Mouse (Mus musculus): ENCODE results near the gene Bag5. TPM values are rescaled to one million over a fixed set of nuclear protein-coding genes. Genes with fewer than 3 reads are reported as not detected.

The Bag5 gene
- polyA plus RNA-seq, 1 experiment from 2014 or later: 71.5 TPM

DNA sequence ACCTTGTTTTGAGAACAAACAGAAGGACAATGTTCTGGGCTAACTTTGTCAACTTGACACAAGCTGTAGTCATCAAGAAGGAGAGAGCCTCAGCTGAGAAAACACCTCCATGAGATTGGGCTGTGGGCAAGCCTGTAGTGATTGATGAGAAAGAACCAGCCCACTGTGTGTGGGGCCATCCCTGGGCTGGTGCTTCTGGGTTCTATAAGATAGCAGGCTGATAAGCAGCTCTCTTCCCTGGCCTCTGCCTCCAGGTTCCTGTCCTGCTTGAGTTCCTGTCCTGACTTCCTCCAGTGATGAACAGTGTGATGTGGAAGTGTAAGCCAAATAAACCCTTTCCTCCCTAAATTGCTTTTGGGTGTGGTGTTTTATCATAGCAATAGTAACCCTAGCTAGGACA is 41.7 kb upstream of the Bag5 start:
- Histone ChIP-seq H3K9ac (replicated peaks; ENCODE audit: low read depth, low read length) (no peak overlapping the region), H3K4me2 (ENCODE audit: low read length) (no peak overlapping the region), H3K4me1 (replicated peaks; ENCODE audit: control insufficient read depth, insufficient read depth, low read length) (peaks cover 8% of the 10 kb centered on the region), H3K27ac (ENCODE audit: low read length) (no peak overlapping the region), H3K27me3 (replicated peaks; ENCODE audit: control insufficient read depth, insufficient read depth, low read length) (no peaks in the 10 kb centered on the region), H3K9me3 (ENCODE audit: control insufficient read depth, low read length) (no peaks in the 10 kb centered on the region), H3K4me3 (replicated peaks; ENCODE audit: low read length) (no peak overlapping the region), H3K36me3 (ENCODE audit: control insufficient read depth, insufficient read depth) (no peaks in the 10 kb centered on the region)
- no peak for ATAC-seq

DNA sequence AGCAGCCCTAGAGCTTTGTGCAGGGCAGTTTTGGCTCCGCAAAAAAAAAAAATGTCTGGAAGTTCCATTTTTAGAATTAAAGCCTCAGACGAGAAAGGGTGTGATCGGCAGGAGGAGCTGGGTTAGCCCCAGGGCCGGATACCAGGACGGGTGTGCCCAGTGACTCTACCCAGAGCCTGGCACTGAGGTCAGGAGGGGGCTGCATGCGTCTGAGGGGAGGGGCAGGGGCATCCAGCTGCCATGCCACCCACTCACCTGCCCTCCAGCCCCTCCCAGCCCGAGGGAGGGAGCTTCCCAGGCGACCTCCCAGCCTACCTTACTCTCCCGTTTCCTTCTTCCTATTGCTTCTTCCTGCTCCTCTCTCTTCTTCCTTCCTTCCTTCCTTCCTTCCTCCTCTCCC is 40.3 kb upstream of the Bag5 start:
- H3K9ac ChIP-seq (replicated peaks; ENCODE audit: low read depth, low read length): no peak overlapping the region

DNA sequence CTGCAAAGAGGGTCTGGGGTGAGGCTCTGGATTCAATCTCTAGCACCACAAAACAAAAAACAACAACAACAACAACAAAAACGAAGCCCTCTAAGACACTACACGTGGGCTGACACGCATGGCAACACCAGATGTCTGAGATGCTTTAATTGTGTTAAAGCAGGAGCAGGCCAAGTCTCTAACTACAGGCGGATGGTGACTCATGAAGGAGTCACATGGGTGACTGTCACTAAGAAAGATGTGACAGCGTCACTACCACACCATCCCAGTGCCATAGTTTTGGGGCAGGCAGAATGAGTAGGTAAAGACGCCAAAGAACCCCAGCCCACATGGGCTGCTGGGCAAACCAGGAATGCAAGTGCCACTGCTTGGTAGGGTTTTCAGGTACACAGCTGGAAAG is 39.4 kb upstream of the Bag5 start:
- no peaks in the 10 kb centered on the region for H3K27me3 ChIP-seq (replicated peaks; ENCODE audit: control insufficient read depth, insufficient read depth, low read length)
- H3K4me2 ChIP-seq (ENCODE audit: low read length): no peak overlapping the region
- WGBS: 92% methylated on average over 6 of the region's 6 CpGs
- no peaks in the 10 kb centered on the region for H3K4me1 ChIP-seq (replicated peaks; ENCODE audit: control insufficient read depth, insufficient read depth, low read length)
- H3K27ac ChIP-seq (ENCODE audit: low read length): no peak overlapping the region
- no peak overlapping the region for H3K9ac ChIP-seq (replicated peaks; ENCODE audit: low read depth, low read length)
- H3K9me3 ChIP-seq (ENCODE audit: control insufficient read depth, low read length): no peaks in the 10 kb centered on the region
- no peak for ATAC-seq
- no peak overlapping the region for H3K4me3 ChIP-seq (replicated peaks; ENCODE audit: low read length)
- no peaks in the 10 kb centered on the region for H3K36me3 ChIP-seq (ENCODE audit: control insufficient read depth, insufficient read depth)

More for the DNA sequence above, 40.3 kb upstream of the Bag5 start:
- no peaks in the 10 kb centered on the region for H3K27me3 ChIP-seq (replicated peaks; ENCODE audit: control insufficient read depth, insufficient read depth, low read length)
- no peaks in the 10 kb centered on the region for H3K36me3 ChIP-seq (ENCODE audit: control insufficient read depth, insufficient read depth)
- 70% methylated on average over 9 of the region's 9 CpGs for WGBS
- H3K27ac ChIP-seq (ENCODE audit: low read length): no peak overlapping the region
- H3K4me2 ChIP-seq (ENCODE audit: low read length): no peak overlapping the region
- H3K9me3 ChIP-seq (ENCODE audit: control insufficient read depth, low read length): no peaks in the 10 kb centered on the region
- peaks cover 6% of the 10 kb centered on the region for H3K4me1 ChIP-seq (replicated peaks; ENCODE audit: control insufficient read depth, insufficient read depth, low read length)
- ATAC-seq: no peak
- no peak overlapping the region for H3K4me3 ChIP-seq (replicated peaks; ENCODE audit: low read length)

DNA sequence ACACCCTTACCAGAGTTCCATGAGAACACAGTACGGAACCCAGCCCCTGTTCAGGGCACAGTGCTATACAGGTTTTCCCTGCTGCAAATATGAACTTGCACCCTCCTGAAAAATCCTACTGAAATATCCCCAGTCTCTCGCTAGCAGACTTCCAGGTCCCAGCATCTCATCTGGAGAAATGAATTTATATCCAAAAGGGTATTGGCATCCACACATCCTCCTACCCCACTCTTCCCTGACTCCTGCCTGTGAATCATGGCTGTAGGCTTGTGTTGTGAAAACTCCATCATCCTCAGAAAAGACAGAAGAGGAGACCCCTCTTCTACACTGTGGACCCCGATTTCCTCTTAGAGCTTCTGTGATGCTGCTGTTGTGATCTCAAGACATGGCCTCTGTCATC is 37.7 kb upstream of the Bag5 start:
- no peak for ATAC-seq
- WGBS: 96% methylated on average over 3 of the region's 3 CpGs
- H3K27me3 ChIP-seq (replicated peaks; ENCODE audit: control insufficient read depth, insufficient read depth, low read length): no peaks in the 10 kb centered on the region

DNA sequence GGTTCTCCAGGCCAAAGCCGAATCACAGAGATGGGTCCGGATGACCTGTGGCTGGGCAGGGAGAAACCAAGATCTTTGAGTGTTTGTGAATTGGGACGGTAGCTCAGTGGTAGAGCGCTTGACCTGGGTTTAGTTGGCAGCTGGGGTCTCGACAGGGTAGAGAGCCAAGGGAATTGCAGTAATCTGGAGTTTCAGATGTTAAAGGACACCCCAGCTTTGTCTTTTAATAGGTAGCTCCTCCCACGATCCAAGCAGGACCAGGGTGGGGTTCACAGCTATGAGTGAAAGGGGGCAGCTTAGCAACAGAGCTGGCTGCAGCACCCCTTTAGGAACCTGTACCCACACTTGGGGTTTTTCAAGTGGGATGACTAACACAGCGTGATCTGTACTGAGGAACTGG is 34.4 kb upstream of the Bag5 start:
- Histone ChIP-seq H3K4me1 (replicated peaks; ENCODE audit: control insufficient read depth, insufficient read depth, low read length) (no peaks in the 10 kb centered on the region), H3K36me3 (ENCODE audit: control insufficient read depth, insufficient read depth) (no peaks in the 10 kb centered on the region), H3K9me3 (ENCODE audit: control insufficient read depth, low read length) (no peaks in the 10 kb centered on the region), H3K9ac (replicated peaks; ENCODE audit: low read depth, low read length) (no peak overlapping the region), H3K27ac (ENCODE audit: low read length) (no peak overlapping the region), H3K4me3 (replicated peaks; ENCODE audit: low read length) (no peak overlapping the region), H3K4me2 (ENCODE audit: low read length) (no peak overlapping the region), H3K27me3 (replicated peaks; ENCODE audit: control insufficient read depth, insufficient read depth, low read length) (no peaks in the 10 kb centered on the region)
- 84% methylated on average over 7 of the region's 7 CpGs for WGBS
- no peak for ATAC-seq

More for the DNA sequence above, 37.7 kb upstream of the Bag5 start:
- Histone ChIP-seq H3K27ac (ENCODE audit: low read length) (no peak overlapping the region), H3K4me3 (replicated peaks; ENCODE audit: low read length) (no peak overlapping the region), H3K36me3 (ENCODE audit: control insufficient read depth, insufficient read depth) (no peaks in the 10 kb centered on the region), H3K9ac (replicated peaks; ENCODE audit: low read depth, low read length) (no peak overlapping the region), H3K4me2 (ENCODE audit: low read length) (no peak overlapping the region), H3K4me1 (replicated peaks; ENCODE audit: control insufficient read depth, insufficient read depth, low read length) (no peaks in the 10 kb centered on the region), H3K9me3 (ENCODE audit: control insufficient read depth, low read length) (no peaks in the 10 kb centered on the region)

DNA sequence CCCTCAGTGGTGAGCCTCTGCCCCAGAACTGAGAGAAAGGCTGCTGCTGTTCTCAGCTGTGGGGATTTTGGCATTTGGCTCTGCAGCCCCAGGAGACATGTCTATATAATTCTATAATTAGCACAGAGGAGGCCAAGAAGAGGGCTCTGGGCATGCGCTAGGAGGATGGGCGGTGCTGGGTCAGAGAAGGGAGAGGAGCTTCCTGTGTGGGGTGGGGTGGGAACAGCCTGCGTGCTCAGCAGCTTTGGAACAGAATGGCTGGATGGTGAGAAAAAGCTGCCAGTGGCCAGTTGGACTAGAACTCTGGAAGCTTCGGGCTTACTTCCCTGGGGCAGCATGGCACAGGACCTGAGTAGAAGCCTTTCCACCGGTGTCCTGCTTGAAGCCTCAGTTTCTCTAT is 33.0 kb upstream of the Bag5 start:
- Histone ChIP-seq H3K4me1 (replicated peaks; ENCODE audit: control insufficient read depth, insufficient read depth, low read length) (no peaks in the 10 kb centered on the region), H3K36me3 (ENCODE audit: control insufficient read depth, insufficient read depth) (no peaks in the 10 kb centered on the region), H3K27me3 (replicated peaks; ENCODE audit: control insufficient read depth, insufficient read depth, low read length) (no peaks in the 10 kb centered on the region), H3K27ac (ENCODE audit: low read length) (no peak overlapping the region), H3K9ac (replicated peaks; ENCODE audit: low read depth, low read length) (no peak overlapping the region), H3K9me3 (ENCODE audit: control insufficient read depth, low read length) (no peaks in the 10 kb centered on the region), H3K4me3 (replicated peaks; ENCODE audit: low read length) (no peak overlapping the region), H3K4me2 (ENCODE audit: low read length) (no peak overlapping the region)
- no peak for ATAC-seq
- 79% methylated on average over 5 of the region's 5 CpGs for WGBS

DNA sequence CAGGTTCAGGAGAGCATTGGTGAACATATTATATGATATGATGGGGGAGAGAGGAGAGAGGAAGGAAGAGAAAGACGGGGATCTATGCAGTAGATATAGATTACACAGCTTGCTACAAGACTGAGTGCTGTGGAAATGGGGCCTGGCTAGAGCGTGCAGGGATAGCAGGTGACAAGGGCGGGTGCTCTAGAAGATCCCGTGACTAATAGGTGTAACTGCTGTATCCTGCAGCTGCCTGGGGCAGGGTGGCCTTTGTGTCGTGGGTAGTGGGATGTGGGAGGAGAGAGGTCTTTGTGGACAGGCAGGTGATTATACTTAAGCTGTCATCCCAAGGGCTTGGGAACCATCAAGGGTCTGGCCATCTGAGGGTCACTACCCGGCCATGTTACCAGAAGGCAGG is 32.2 kb upstream of the Bag5 start:
- H3K27ac ChIP-seq (ENCODE audit: low read length): no peak overlapping the region
- H3K36me3 ChIP-seq (ENCODE audit: control insufficient read depth, insufficient read depth): no peaks in the 10 kb centered on the region
- H3K27me3 ChIP-seq (replicated peaks; ENCODE audit: control insufficient read depth, insufficient read depth, low read length): no peaks in the 10 kb centered on the region
- no peak overlapping the region for H3K4me3 ChIP-seq (replicated peaks; ENCODE audit: low read length)
- no peak overlapping the region for H3K4me2 ChIP-seq (ENCODE audit: low read length)
- ATAC-seq: no peak
- no peaks in the 10 kb centered on the region for H3K9me3 ChIP-seq (ENCODE audit: control insufficient read depth, low read length)
- 83% methylated on average over 6 of the region's 6 CpGs for WGBS
- no peak overlapping the region for H3K9ac ChIP-seq (replicated peaks; ENCODE audit: low read depth, low read length)
- no peaks in the 10 kb centered on the region for H3K4me1 ChIP-seq (replicated peaks; ENCODE audit: control insufficient read depth, insufficient read depth, low read length)

DNA sequence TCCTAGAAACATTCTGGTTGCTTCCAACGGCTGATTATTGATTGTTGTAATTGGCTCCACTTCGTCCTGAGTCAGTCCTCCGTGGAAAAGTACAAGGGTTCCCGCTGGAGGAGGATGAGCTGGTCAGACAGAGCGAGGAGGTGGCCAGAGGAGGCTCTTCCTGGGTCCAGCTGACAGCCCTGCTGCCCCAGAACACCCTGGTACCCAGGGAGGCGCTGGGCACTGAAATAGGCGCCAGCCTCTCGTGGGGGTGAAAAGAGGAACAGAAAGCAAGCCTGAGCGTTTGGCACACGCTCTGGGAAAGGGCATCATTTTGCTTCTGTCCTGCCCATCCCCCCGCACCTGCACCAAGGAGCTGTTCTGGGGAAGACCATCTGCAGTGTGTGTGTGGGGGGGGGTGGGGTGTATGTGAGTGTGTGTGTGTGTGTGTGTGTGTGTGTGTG is 30.9 kb upstream of the Bag5 start:
- no peaks in the 10 kb centered on the region for H3K4me1 ChIP-seq (replicated peaks; ENCODE audit: control insufficient read depth, insufficient read depth, low read length)
- no peaks in the 10 kb centered on the region for H3K27me3 ChIP-seq (replicated peaks; ENCODE audit: control insufficient read depth, insufficient read depth, low read length)
- no peak for ATAC-seq
- WGBS: 76% methylated on average over 11 of the region's 11 CpGs
- no peak overlapping the region for H3K4me2 ChIP-seq (ENCODE audit: low read length)
- no peaks in the 10 kb centered on the region for H3K9me3 ChIP-seq (ENCODE audit: control insufficient read depth, low read length)
- no peak overlapping the region for H3K4me3 ChIP-seq (replicated peaks; ENCODE audit: low read length)
- no peak overlapping the region for H3K9ac ChIP-seq (replicated peaks; ENCODE audit: low read depth, low read length)
- H3K27ac ChIP-seq (ENCODE audit: low read length): no peak overlapping the region
- H3K36me3 ChIP-seq (ENCODE audit: control insufficient read depth, insufficient read depth): no peaks in the 10 kb centered on the region

DNA sequence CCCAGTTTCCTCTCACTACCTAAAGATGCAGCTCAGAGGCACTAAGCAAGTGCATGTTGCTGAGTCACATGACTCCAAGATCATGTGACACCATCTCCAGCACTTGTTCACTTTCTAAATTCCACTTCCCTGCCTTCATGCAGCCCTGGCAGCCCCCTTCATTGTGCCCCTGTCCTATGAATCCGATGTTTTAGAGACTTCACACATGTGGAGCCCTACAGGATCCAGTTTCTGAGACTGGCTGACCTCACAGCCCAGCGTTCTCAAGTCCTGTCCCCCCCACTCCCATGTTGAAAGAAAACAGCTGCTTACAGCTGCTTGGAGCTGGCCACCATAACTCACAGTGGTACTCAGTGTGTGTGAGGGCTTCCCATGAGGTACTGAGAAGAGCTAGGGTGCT is 30.4 kb upstream of the Bag5 start:
- H3K4me1 ChIP-seq (replicated peaks; ENCODE audit: control insufficient read depth, insufficient read depth, low read length): no peaks in the 10 kb centered on the region
- no peaks in the 10 kb centered on the region for H3K27me3 ChIP-seq (replicated peaks; ENCODE audit: control insufficient read depth, insufficient read depth, low read length)
- no peak overlapping the region for H3K4me2 ChIP-seq (ENCODE audit: low read length)
- ATAC-seq: no peak
- no peak overlapping the region for H3K27ac ChIP-seq (ENCODE audit: low read length)
- no peak overlapping the region for H3K4me3 ChIP-seq (replicated peaks; ENCODE audit: low read length)
- H3K36me3 ChIP-seq (ENCODE audit: control insufficient read depth, insufficient read depth): no peaks in the 10 kb centered on the region
- no peaks in the 10 kb centered on the region for H3K9me3 ChIP-seq (ENCODE audit: control insufficient read depth, low read length)
- no peak overlapping the region for H3K9ac ChIP-seq (replicated peaks; ENCODE audit: low read depth, low read length)
- WGBS: 78% methylated on average over 2 of the region's 2 CpGs

DNA sequence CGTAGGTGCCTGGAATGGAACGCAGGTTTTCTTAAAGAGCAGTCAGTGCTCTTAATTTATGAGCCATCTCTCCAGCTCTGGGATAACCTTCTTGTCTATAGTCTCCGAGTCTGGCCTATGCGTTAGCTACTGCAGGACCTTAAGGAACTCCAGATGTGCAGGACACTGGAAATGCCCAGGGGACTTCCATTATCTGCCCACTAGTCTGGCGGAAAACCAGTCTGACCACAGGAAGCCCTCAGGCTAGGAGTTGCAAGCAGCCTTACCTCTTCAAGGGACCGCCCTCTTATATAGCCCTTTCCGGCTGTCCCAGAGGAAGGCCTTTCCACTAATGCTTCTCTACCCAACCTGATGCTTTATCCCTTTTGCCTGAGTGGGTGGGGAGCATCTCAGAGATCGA is 28.3 kb upstream of the Bag5 start:
- no peak for ATAC-seq
- Histone ChIP-seq H3K4me2 (ENCODE audit: low read length) (no peak overlapping the region), H3K9ac (replicated peaks; ENCODE audit: low read depth, low read length) (no peak overlapping the region), H3K4me1 (replicated peaks; ENCODE audit: control insufficient read depth, insufficient read depth, low read length) (no peaks in the 10 kb centered on the region), H3K9me3 (ENCODE audit: control insufficient read depth, low read length) (no peaks in the 10 kb centered on the region), H3K4me3 (replicated peaks; ENCODE audit: low read length) (no peak overlapping the region), H3K36me3 (ENCODE audit: control insufficient read depth, insufficient read depth) (no peaks in the 10 kb centered on the region), H3K27me3 (replicated peaks; ENCODE audit: control insufficient read depth, insufficient read depth, low read length) (no peaks in the 10 kb centered on the region), H3K27ac (ENCODE audit: low read length) (no peak overlapping the region)
- 87% methylated on average over 8 of the region's 8 CpGs for WGBS

All from forebrain, embryonic 16.5 days (tissue).